Mouse (Mus musculus) ES-Bruce4 (cell line): ENCODE data around the gene Fli1. TPM values are rescaled to one million over a fixed set of nuclear protein-coding genes. Genes with fewer than 3 reads are reported as not detected.

Experiments used
- H3K27ac ChIP-seq: 2 replicates; pipeline ENCODE4 v1.5.1; 2012; ENCODE audit warnings: low read length, inconsistent platforms; ENCODE audit not compliant: insufficient read depth
- H3K27me3 ChIP-seq: 2 replicates; pipeline ENCODE4 v1.6.1; 2012; ENCODE audit warnings: mild to moderate bottlenecking, low read length, inconsistent platforms; ENCODE audit not compliant: control insufficient read depth, poor library complexity, insufficient read depth, severe bottlenecking
- H3K36me3 ChIP-seq: 2 replicates; pipeline ENCODE4 v1.6.1; 2012; ENCODE audit warnings: inconsistent platforms, mild to moderate bottlenecking, low read length, moderate library complexity; ENCODE audit not compliant: control insufficient read depth, poor library complexity, insufficient read depth, severe bottlenecking
- H3K4me1 ChIP-seq: one replicate; pipeline ENCODE4 v1.8.1; 2011; ENCODE audit warnings: low read length; ENCODE audit not compliant: control insufficient read depth, insufficient read depth
- H3K4me3 ChIP-seq: 2 replicates; pipeline ENCODE4 v1.5.1; 2011; ENCODE audit warnings: low read depth, mild to moderate bottlenecking, low read length
- H3K9ac ChIP-seq: 2 replicates; pipeline ENCODE4 v1.6.1; 2012; ENCODE audit warnings: low read depth, mild to moderate bottlenecking, inconsistent platforms; ENCODE audit not compliant: poor library complexity, severe bottlenecking
- H3K9me3 ChIP-seq: replicated peaks from 2 replicates; pipeline ENCODE4 v1.6.1; 2012; ENCODE audit warnings: mild to moderate bottlenecking, low read length, inconsistent platforms; ENCODE audit not compliant: control insufficient read depth, poor library complexity, insufficient read depth, severe bottlenecking
- CTCF ChIP-seq: IDR thresholded peaks from one replicate; pipeline ENCODE4 v1.8.1; 2011; ENCODE audit warnings: low read depth, low read length
- EP300 ChIP-seq: IDR thresholded peaks from 2 replicates; pipeline ENCODE4 v1.6.1; 2011; ENCODE audit warnings: low read depth, low read length; ENCODE audit not compliant: insufficient read depth
- POLR2A ChIP-seq: IDR thresholded peaks from one replicate; pipeline ENCODE4 v1.8.1; 2011; ENCODE audit warnings: low read length; ENCODE audit not compliant: insufficient read depth
- polyA plus RNA-seq: library from polyadenylated mRNA; stranded (reverse); fragments of >200 nt; gene quantifications from 2 replicates; pipeline ENCODE4 v1.2.4, GENCODE M21; 2011; ENCODE audit warnings: low read depth; ENCODE audit not compliant: missing spikeins, insufficient read depth, insufficient read length

Gene Fli1
- polyA plus RNA-seq, 1 experiment = not detected

DNA sequence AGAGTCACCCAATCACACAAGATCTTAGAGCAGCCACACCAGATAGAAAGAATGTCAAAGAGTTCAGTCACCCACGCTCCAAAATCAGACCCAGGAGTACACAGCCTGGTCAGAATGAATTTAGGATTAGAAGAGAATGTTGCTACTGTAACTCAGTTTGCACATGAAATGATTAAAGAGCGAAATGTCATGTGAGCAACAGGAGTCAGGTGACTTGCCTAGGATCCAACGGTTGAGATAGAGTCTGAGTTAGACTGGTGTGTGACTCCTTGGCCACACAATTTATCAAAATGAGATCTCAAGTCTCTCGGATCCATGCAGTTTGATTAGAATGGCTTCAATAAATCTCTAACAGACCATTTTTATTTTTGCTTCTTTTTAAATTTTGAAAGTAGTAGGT, 11.1 kb downstream of the Fli1 start:
- Histone ChIP-seq H3K27me3 (no peaks in the 10 kb centered on the region), H3K9ac (no peak overlapping the region), H3K9me3 (no peaks in the 10 kb centered on the region; the same call in 1 of the 2 replicates), H3K27ac (no peak overlapping the region), H3K4me3 (no peak overlapping the region), H3K4me1 (no peaks in the 10 kb centered on the region), H3K36me3 (no peaks in the 10 kb centered on the region)
- TF ChIP-seq CTCF (no peak), POLR2A (no peak), EP300 (no peak)

DNA sequence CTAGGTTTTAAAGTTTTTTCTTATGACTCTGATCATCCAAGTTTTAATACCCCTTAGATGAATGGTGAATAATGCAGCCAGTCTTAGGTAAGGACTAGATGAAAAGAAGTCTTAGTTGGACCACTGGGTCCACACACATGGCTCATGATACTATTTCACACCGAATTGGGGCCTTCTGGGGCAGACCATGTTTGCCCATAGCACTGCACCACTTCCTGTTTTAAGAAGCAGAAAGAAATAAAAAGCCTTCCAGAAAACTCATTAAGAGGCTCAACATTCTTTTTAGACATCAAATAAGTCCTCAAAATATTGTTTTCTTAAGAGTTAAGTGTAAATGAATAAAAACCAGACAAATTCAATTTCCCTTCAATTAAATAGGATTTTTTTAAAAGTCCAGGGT, 11.7 kb downstream of the Fli1 start:
- no peak overlapping the region for H3K9ac ChIP-seq
- TF ChIP-seq CTCF (no peak), EP300 (no peak), POLR2A (no peak)
- H3K36me3 ChIP-seq = no peaks in the 10 kb centered on the region
- H3K4me3 ChIP-seq = no peak overlapping the region
- H3K27me3 ChIP-seq = no peaks in the 10 kb centered on the region
- no peak overlapping the region for H3K27ac ChIP-seq
- no peaks in the 10 kb centered on the region for H3K4me1 ChIP-seq
- no peaks in the 10 kb centered on the region; the same call in 1 of the 2 replicates for H3K9me3 ChIP-seq

DNA sequence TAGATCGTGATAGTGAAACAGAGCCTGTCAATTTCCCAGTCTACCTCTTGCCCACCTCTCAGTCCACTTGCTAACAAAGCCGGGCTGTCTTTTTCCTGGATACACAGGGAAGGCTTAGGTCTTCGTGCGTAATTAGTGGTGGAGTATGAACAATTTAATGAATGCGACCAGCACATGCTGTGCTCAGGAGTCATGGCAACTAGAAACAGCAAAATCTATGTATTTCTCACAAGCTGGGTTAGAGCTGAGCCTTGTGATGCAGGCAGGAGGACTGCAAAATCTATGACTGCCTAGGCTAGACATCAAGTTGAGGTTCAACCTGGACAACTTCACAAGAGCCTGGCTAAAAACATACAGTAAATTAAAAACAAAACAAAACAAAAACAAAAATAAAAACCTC, 12.5 kb downstream of the Fli1 start:
- H3K4me3 ChIP-seq = no peak overlapping the region
- no peaks in the 10 kb centered on the region; the same call in 1 of the 2 replicates for H3K9me3 ChIP-seq
- no peak for TF ChIP-seq EP300
- no peak for TF ChIP-seq POLR2A
- TF ChIP-seq CTCF = no peak
- no peak overlapping the region for H3K27ac ChIP-seq
- H3K9ac ChIP-seq = no peak overlapping the region
- no peaks in the 10 kb centered on the region for H3K36me3 ChIP-seq
- H3K4me1 ChIP-seq = no peaks in the 10 kb centered on the region
- no peaks in the 10 kb centered on the region for H3K27me3 ChIP-seq

DNA sequence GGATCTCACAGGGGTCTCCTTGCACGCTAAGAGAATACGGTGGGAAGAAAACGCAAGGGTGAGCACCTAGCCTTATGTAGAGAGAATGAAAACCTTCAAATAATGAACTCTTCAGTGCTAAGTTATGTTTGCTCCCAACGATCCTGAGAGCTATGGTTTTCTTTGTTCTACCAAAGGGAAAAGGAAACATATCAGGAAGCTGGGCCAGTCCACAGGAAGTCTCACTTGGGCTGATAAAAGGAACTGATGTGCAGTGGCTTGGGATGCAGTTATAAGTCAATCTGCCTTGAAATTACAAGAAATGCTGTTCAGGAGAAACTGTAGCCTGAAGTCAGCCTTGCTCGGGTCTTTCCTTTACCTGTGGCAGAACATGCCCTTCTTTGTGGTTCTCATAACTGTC, 13.1 kb downstream of the Fli1 start:
- TF ChIP-seq EP300 = no peak
- TF ChIP-seq CTCF = no peak
- TF ChIP-seq POLR2A = no peak
- Histone ChIP-seq H3K27ac (no peak overlapping the region), H3K9ac (no peak overlapping the region), H3K9me3 (no peaks in the 10 kb centered on the region; the same call in 1 of the 2 replicates), H3K4me3 (no peak overlapping the region), H3K27me3 (no peaks in the 10 kb centered on the region), H3K36me3 (no peaks in the 10 kb centered on the region), H3K4me1 (no peaks in the 10 kb centered on the region)

DNA sequence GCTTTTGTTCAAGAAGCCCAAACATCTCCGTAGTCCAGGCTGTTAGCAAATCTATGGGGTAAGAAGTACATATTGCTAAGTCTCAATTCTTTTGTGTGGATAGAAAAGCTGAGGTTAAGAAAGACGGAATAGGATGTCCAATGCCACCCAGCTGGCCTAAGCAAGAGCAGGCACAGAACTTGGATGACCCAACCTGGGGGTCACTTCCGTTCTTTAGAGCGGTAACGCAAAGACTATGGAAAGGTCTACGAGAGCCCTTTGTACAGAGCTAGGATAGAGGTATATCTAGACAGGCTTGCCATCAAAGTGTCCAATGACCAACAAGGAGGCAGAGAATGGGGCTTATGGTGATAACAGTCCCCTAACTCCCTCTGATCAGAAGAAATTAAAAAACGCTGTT, 15.3 kb downstream of the Fli1 start:
- Histone ChIP-seq H3K36me3 (no peaks in the 10 kb centered on the region), H3K27me3 (no peaks in the 10 kb centered on the region), H3K9me3 (no peaks in the 10 kb centered on the region; the same call in 1 of the 2 replicates), H3K4me3 (no peak overlapping the region), H3K4me1 (no peaks in the 10 kb centered on the region), H3K27ac (no peak overlapping the region), H3K9ac (no peak overlapping the region)
- TF ChIP-seq POLR2A = no peak
- no peak for TF ChIP-seq EP300

DNA sequence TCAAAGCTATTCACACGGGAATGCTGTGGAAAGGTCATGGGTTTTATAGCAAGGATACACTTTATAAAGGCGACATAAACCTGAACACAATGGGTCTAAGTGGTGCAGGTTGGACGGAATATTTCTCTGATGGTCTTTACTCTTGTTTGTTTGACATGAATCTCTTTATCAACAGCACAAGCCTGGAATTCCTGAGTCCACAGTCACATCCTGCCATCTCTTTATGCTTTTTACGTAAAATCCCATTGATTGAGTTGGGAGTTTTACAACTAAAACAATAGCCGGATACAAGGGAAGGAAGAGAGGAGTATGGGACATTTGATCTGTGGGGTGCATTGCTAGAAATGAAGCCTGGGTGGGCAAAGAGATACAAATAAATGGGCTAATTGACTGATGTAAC, 16.9 kb downstream of the Fli1 start:
- H3K9me3 ChIP-seq = no peaks in the 10 kb centered on the region; the same call in 1 of the 2 replicates
- TF ChIP-seq CTCF (no peak), EP300 (no peak), POLR2A (no peak)
- H3K4me3 ChIP-seq = no peak overlapping the region
- no peaks in the 10 kb centered on the region for H3K27me3 ChIP-seq
- H3K27ac ChIP-seq = no peak overlapping the region
- no peak overlapping the region for H3K9ac ChIP-seq
- no peaks in the 10 kb centered on the region for H3K36me3 ChIP-seq
- H3K4me1 ChIP-seq = no peaks in the 10 kb centered on the region
